In genomic region chr14:33765767-33766166, GRCm38 (mm10) we compare ENCODE assay signal across 17 mouse cellular contexts.
"Had no signal": no experiment of that assay in that cellular context is flagged by ENCODE, and none has a peak within 500 bp of the region (broad histone marks: within the 10 kb centered on the region; RNA-seq: fewer than 3 reads in every experiment).

No protein-coding gene starts in this region.

- H3K4me2 ChIP-seq: liver, embryonic 11.5 days; liver, embryonic 13.5 days; liver, embryonic 15.5 days; midbrain, embryonic 11.5 days; midbrain, embryonic 13.5 days; midbrain, embryonic 15.5 days; neural tube, embryonic 12.5 days; stomach, embryonic 15.5 days had no signal

- H3K9me3 ChIP-seq: liver, embryonic 13.5 days; liver, embryonic 15.5 days; midbrain, embryonic 13.5 days; midbrain, embryonic 15.5 days; neural tube, embryonic 12.5 days; stomach, embryonic 15.5 days had no signal

- H3K27ac ChIP-seq: liver, embryonic 13.5 days; liver, embryonic 15.5 days; macrophage; midbrain, embryonic 13.5 days; midbrain, embryonic 15.5 days; neural tube, embryonic 12.5 days; stomach, embryonic 15.5 days; stomach, postnatal 0 days had no signal

- DNase-seq: liver; liver, embryonic 13.5 days; liver, postnatal 0 days; right cerebral cortex, postnatal 14 days; thymus, adult 18-20 months; thymus, postnatal 14 days; thymus, postnatal 36 days had no signal

- H3K36me3 ChIP-seq: liver, embryonic 13.5 days; liver, embryonic 15.5 days; midbrain, embryonic 13.5 days; midbrain, embryonic 15.5 days; neural tube, embryonic 12.5 days; stomach, embryonic 15.5 days had no signal

- ATAC-seq: liver, postnatal 0 days; midbrain, embryonic 13.5 days; midbrain, embryonic 15.5 days had no signal

- H3K9ac ChIP-seq: liver, embryonic 13.5 days; liver, embryonic 15.5 days; liver, postnatal 0 days; midbrain, embryonic 13.5 days; midbrain, embryonic 15.5 days; neural tube, embryonic 12.5 days; stomach, embryonic 15.5 days had no signal

- H3K4me3 ChIP-seq: liver, embryonic 13.5 days; liver, embryonic 15.5 days; megakaryocyte, embryonic 14.5 days; midbrain, embryonic 13.5 days; midbrain, embryonic 15.5 days; neural tube, embryonic 12.5 days; stomach, embryonic 15.5 days had no signal

- H3K27me3 ChIP-seq: liver, embryonic 13.5 days; liver, embryonic 15.5 days; megakaryocyte, embryonic 14.5 days; midbrain, embryonic 13.5 days; midbrain, embryonic 15.5 days; neural tube, embryonic 12.5 days; stomach, embryonic 15.5 days had no signal

- H3K4me1 ChIP-seq: liver, embryonic 13.5 days; liver, embryonic 15.5 days; megakaryocyte, embryonic 14.5 days; midbrain, embryonic 13.5 days; midbrain, embryonic 15.5 days; neural tube, embryonic 12.5 days; stomach, embryonic 15.5 days had no signal
